Mouse (Mus musculus) CH12.LX (cell line): ENCODE measurements around the gene Myog. TPM values are rescaled to one million over a fixed set of nuclear protein-coding genes. Genes with fewer than 3 reads are reported as not detected.

Experiments used
- DNase-seq: peaks from one replicate; pipeline ENCODE4 v3.0.0-alpha.2; 2013; ENCODE audit errors: extremely low read depth
- H3K27ac ChIP-seq: 2 replicates; pipeline ENCODE4 v1.5.1; 2012; ENCODE audit warnings: low read depth, mild to moderate bottlenecking, control low read depth, moderate library complexity; ENCODE audit not compliant: insufficient read depth
- H3K27me3 ChIP-seq: replicated peaks from 2 replicates; pipeline ENCODE3; 2012; ENCODE audit warnings: inconsistent platforms
- H3K36me3 ChIP-seq, 2 experiments: replicated peaks in 1 of 2; 2 replicates each; pipeline versions ENCODE3 to v1.6.1; 2012; ENCODE audit warnings: inconsistent platforms in 1 of 2, low read length in 1 of 2, mild to moderate bottlenecking in 1 of 2, mixed read lengths in 1 of 2, moderate library complexity in 1 of 2; ENCODE audit not compliant: control insufficient read depth in 1 of 2, insufficient read depth in 1 of 2
- H3K4me1 ChIP-seq, 2 experiments: 2 replicates each; pipeline ENCODE4 v1.6.1; 2012; ENCODE audit warnings: inconsistent platforms in 1 of 2, moderate library complexity in 1 of 2; ENCODE audit not compliant: insufficient read depth in 2 of 2, control insufficient read depth in 1 of 2
- H3K4me2 ChIP-seq: 2 replicates; pipeline ENCODE4 v1.6.1; 2012; ENCODE audit warnings: low read depth, mild to moderate bottlenecking, control low read depth; ENCODE audit not compliant: poor library complexity, insufficient read depth, severe bottlenecking
- H3K4me3 ChIP-seq, 3 experiments: fragments of 150-350 bp in 1 of 3; sonication (generic) in 1 of 3; replicated peaks in 1 of 3; 2 replicates each; pipeline versions ENCODE3 to v1.5.1; 2011 to 2012; ENCODE audit warnings: low read depth in 2 of 3, low read length in 2 of 3, mild to moderate bottlenecking in 2 of 3, moderate library complexity in 2 of 3, control low read depth in 1 of 3, improper control_type of control experiment in 1 of 3, inconsistent platforms in 1 of 3, mixed read lengths in 1 of 3; ENCODE audit not compliant: poor library complexity in 1 of 3
- H3K79me2 ChIP-seq: replicated peaks from 2 replicates; pipeline ENCODE4 v1.6.1; 2012; ENCODE audit warnings: mild to moderate bottlenecking, moderate library complexity; ENCODE audit not compliant: control insufficient read depth, poor library complexity, insufficient read depth, severe bottlenecking; ENCODE audit errors: extremely low read depth
- H3K9ac ChIP-seq: 2 replicates; pipeline ENCODE4 v1.6.1; 2012; ENCODE audit warnings: low read depth, mild to moderate bottlenecking, control low read depth, moderate library complexity; ENCODE audit not compliant: insufficient read depth
- H3K9me3 ChIP-seq: replicated peaks from 2 replicates; pipeline ENCODE3; 2012; ENCODE audit warnings: low read length, inconsistent platforms, mixed read lengths
- CHD1 ChIP-seq: IDR thresholded peaks from 2 replicates; pipeline ENCODE4 v1.6.1; 2012; ENCODE audit warnings: low read depth, low read length, improper control_type of control experiment, inconsistent platforms
- CHD2 ChIP-seq: IDR thresholded peaks from 2 replicates; pipeline ENCODE4 v1.6.1; 2011; ENCODE audit warnings: low read length, improper control_type of control experiment
- CTCF ChIP-seq, 2 experiments: IDR thresholded peaks in 1 of 2; conservative IDR thresholded peaks in 1 of 2; 2 replicates each; pipeline ENCODE4 v1.5.1; 2011 to 2012; ENCODE audit warnings: low read depth in 2 of 2, low read length in 2 of 2, improper control_type of control experiment in 1 of 2, inconsistent platforms in 1 of 2, mild to moderate bottlenecking in 1 of 2, moderate library complexity in 1 of 2
- ELF1 ChIP-seq: IDR thresholded peaks from 2 replicates; pipeline ENCODE4 v1.6.1; 2014; ENCODE audit warnings: low read depth, mild to moderate bottlenecking, inconsistent platforms, low read length, improper control_type of control experiment
- ETS1 ChIP-seq: conservative IDR thresholded peaks from 2 replicates; pipeline ENCODE4 v1.6.1; 2012; ENCODE audit warnings: low read depth, mild to moderate bottlenecking, inconsistent platforms, low read length, improper control_type of control experiment, moderate library complexity
- IRF4 ChIP-seq: IDR thresholded peaks from 2 replicates; pipeline ENCODE4 v1.6.1; 2014; ENCODE audit warnings: low read depth, mild to moderate bottlenecking, inconsistent platforms, low read length, improper control_type of control experiment
- KAT2A ChIP-seq: IDR thresholded peaks from 2 replicates; pipeline ENCODE4 v1.6.1; 2012; ENCODE audit warnings: low read length, improper control_type of control experiment, inconsistent platforms; ENCODE audit not compliant: insufficient replicate concordance
- MAX ChIP-seq: IDR thresholded peaks from 2 replicates; pipeline ENCODE4 v1.6.1; 2011; ENCODE audit warnings: low read length, improper control_type of control experiment
- MAZ ChIP-seq: IDR thresholded peaks from 2 replicates; pipeline ENCODE4 v1.6.1; 2012; ENCODE audit warnings: low read depth, mild to moderate bottlenecking, inconsistent platforms, low read length, improper control_type of control experiment, moderate library complexity
- MEF2A ChIP-seq: IDR thresholded peaks from 2 replicates; pipeline ENCODE4 v1.6.1; 2014; ENCODE audit warnings: low read depth, mild to moderate bottlenecking, inconsistent platforms, low read length, improper control_type of control experiment, borderline replicate concordance
- MXI1 ChIP-seq: IDR thresholded peaks from 2 replicates; pipeline ENCODE4 v1.6.1; 2011; ENCODE audit warnings: mild to moderate bottlenecking, low read depth, low read length, improper control_type of control experiment
- MYC ChIP-seq: IDR thresholded peaks from 2 replicates; pipeline ENCODE4 v1.6.1; 2011; ENCODE audit warnings: low read depth, mild to moderate bottlenecking, improper control_type of control experiment, low read length
- NELFE ChIP-seq: IDR thresholded peaks from 2 replicates; pipeline ENCODE4 v1.6.1; 2011; ENCODE audit warnings: low read depth, low read length, improper control_type of control experiment
- NRF1 ChIP-seq: IDR thresholded peaks from 2 replicates; pipeline ENCODE4 v1.6.1; 2014; ENCODE audit warnings: low read depth, mild to moderate bottlenecking, inconsistent platforms, low read length, improper control_type of control experiment, moderate library complexity
- RAD21 ChIP-seq: IDR thresholded peaks from 2 replicates; pipeline ENCODE4 v1.6.1; 2011; ENCODE audit warnings: low read depth, mild to moderate bottlenecking, low read length, improper control_type of control experiment, moderate library complexity
- RCOR1 ChIP-seq: conservative IDR thresholded peaks from 2 replicates; pipeline ENCODE4 v1.6.1; 2012; ENCODE audit warnings: low read depth, mild to moderate bottlenecking, inconsistent platforms, low read length, improper control_type of control experiment
- SMC3 ChIP-seq: IDR thresholded peaks from 2 replicates; pipeline ENCODE4 v1.6.1; 2011; ENCODE audit warnings: low read depth, low read length, improper control_type of control experiment
- TBP ChIP-seq: conservative IDR thresholded peaks from 2 replicates; pipeline ENCODE4 v1.6.1; 2011; ENCODE audit warnings: low read depth, low read length, improper control_type of control experiment
- TCF12 ChIP-seq: IDR thresholded peaks from 2 replicates; pipeline ENCODE4 v1.6.1; 2014; ENCODE audit warnings: low read depth, mild to moderate bottlenecking, inconsistent platforms, low read length, improper control_type of control experiment
- UBTF ChIP-seq: IDR thresholded peaks from 2 replicates; pipeline ENCODE4 v1.6.1; 2012; ENCODE audit warnings: low read depth, mild to moderate bottlenecking, inconsistent platforms, low read length, improper control_type of control experiment, moderate library complexity
- ZKSCAN1 ChIP-seq: IDR thresholded peaks from 2 replicates; pipeline ENCODE4 v1.6.1; 2012; ENCODE audit warnings: low read depth, inconsistent platforms, low read length, improper control_type of control experiment, borderline replicate concordance
- ZMIZ1 ChIP-seq: IDR thresholded peaks from 2 replicates; pipeline ENCODE4 v1.6.1; 2012; ENCODE audit warnings: low read depth, mild to moderate bottlenecking, inconsistent platforms, low read length, improper control_type of control experiment
- ZNF384 ChIP-seq: IDR thresholded peaks from 2 replicates; pipeline ENCODE4 v1.6.1; 2012; ENCODE audit warnings: low read depth, low read length, improper control_type of control experiment, inconsistent platforms
- dilution Hi-C: fragments of 300-500 bp; cut with MboI; formaldehyde crosslinking; loops from 2 replicates; pipeline ENCODE4 v1.14.3; 2020; ENCODE audit warnings: low sequenced_read_pairs; ENCODE audit not compliant: extremely low pct_unique_long_range_greater_than_20kb, extremely low pct_ligation_motif_present
- in situ Hi-C: fragments of 300-500 bp; cut with MboI; formaldehyde crosslinking; loops from 3 replicates; pipeline ENCODE4 v1.14.3; 2019; ENCODE audit warnings: low sequenced_read_pairs, low pct_ligation_motif_present, low pct_unique_long_range_greater_than_20kb, mixed read lengths
- polyA plus RNA-seq: library from polyadenylated mRNA; unstranded; fragments of >175 nt; gene quantifications from 2 replicates; pipeline ENCODE4 v1.2.1, GENCODE M21; 2012; ENCODE audit warnings: low read depth; ENCODE audit not compliant: insufficient read length
- total RNA-seq, 2 experiments: library from RNA; depleted of rRNA; stranded (reverse); fragments of 300-350 nt in 1 of 2; fragments of >200 nt in 1 of 2; gene quantifications; 2 replicates each; pipeline ENCODE4 v1.2.3; 2012 to 2014

Myog gene
- total and polyA plus RNA-seq, 3 experiments = not detected

- Histone ChIP-seq H3K4me2 (no peak overlapping the region), H3K36me3 (no peaks in the 10 kb centered on the region), H3K79me2 (no peaks in the 10 kb centered on the region), H3K4me3 (no peak overlapping the region), H3K4me1 (peaks cover 0 to 17% of the 10 kb centered on the region in 2 experiments; a peak in 2 of 4 replicates), H3K27me3 (no peaks in the 10 kb centered on the region), H3K9ac (no peak overlapping the region), H3K27ac (no peak overlapping the region), H3K9me3 (no peaks in the 10 kb centered on the region)
- dilution Hi-C loops (no loop called here), in situ Hi-C loops (loop anchor here (25.0 kb wide), 1 partner anchor 398 kb away; the partner anchor contains the start of genes Optc and Prelp)
- TF ChIP-seq TCF12 (no peak), MEF2A (no peak), MXI1 (no peak), ETS1 (no peak), UBTF (no peak), NELFE (no peak), ZNF384 (no peak), MAX (no peak), NRF1 (no peak), ELF1 (no peak), RAD21 (no peak), CTCF (conservative IDR thresholded peaks at IDR 0.05 in 1 of 2, IDR thresholded peaks at IDR 0.05 in 1 of 2; ENCODE audit: low read depth in 2 of 2, low read length in 2 of 2) (no peak), IRF4 (no peak), RCOR1 (no peak), MYC (no peak)
- no peak for DNase-seq
These were observed 20.5 kb downstream of the Myog start for GRCm38 (mm10) chr1:134310291-134310690.

- dilution Hi-C loops = no loop called here
- in situ Hi-C loops = loop anchor here (25.0 kb wide), 1 partner anchor 398 kb away; the partner anchor contains the start of genes Optc and Prelp
- no peak for TF ChIP-seq RCOR1
- TF ChIP-seq KAT2A = no peak
- no peak for TF ChIP-seq CHD2
- no peak for TF ChIP-seq ZMIZ1
- TF ChIP-seq MAZ = no peak
- TF ChIP-seq ZKSCAN1 = no peak
- TF ChIP-seq RAD21 = no peak
- no peak for TF ChIP-seq NELFE
- TF ChIP-seq UBTF = no peak
- no peak for TF ChIP-seq SMC3
- TF ChIP-seq TBP = no peak
- TF ChIP-seq CHD1 = no peak
- Histone ChIP-seq H3K9ac (no peak overlapping the region), H3K4me2 (no peak overlapping the region), H3K27ac (no peak overlapping the region), H3K4me1 (peaks cover 0 to 16% of the 10 kb centered on the region in 2 experiments; a peak in 2 of 4 replicates), H3K4me3 (no peak overlapping the region), H3K36me3 (no peaks in the 10 kb centered on the region), H3K27me3 (no peaks in the 10 kb centered on the region), H3K79me2 (no peaks in the 10 kb centered on the region), H3K9me3 (no peaks in the 10 kb centered on the region)
- no peak for DNase-seq
These were observed 20.9 kb downstream of the Myog start for GRCm38 (mm10) chr1:134310729-134311128.
